Mouse (Mus musculus) Patski (cell line): ENCODE results near the gene Galnt18. TPM values are rescaled to one million over a fixed set of nuclear protein-coding genes. Genes with fewer than 3 reads are reported as not detected.
A peak's percentile ranks its signal among the peaks of the same experiment; 100 is the strongest.

Experiments
- ATAC-seq: fragments of 100-300 bp; one replicate; pipeline ENCODE4 v1.8.0; 2021
- CTCF ChIA-PET: fragments of 350-600 bp; sonication (Branson Sonifier 250); formaldehyde crosslinking; loops from one replicate; lab custom pipeline; 2022; ENCODE audit warnings: inconsistent platforms; lab: Charles Lee
- POLR2A ChIA-PET: fragments of 350-600 bp; sonication (Branson Sonifier 250); formaldehyde crosslinking; loops from one replicate; lab custom pipeline; 2022; ENCODE audit warnings: antibody characterized with exemption, inconsistent platforms; lab: Charles Lee
- DNase-seq: peaks from one replicate; pipeline ENCODE4 v3.0.0-alpha.2; 2011; ENCODE audit warnings: low read depth, low spot score
- H3K27me3 ChIP-seq: fragments of 371-371 bp; one replicate; pipeline ENCODE4 v1.5.1; 2021
- CTCF ChIP-seq: fragments of 100-300 bp; IDR thresholded peaks from one replicate; pipeline ENCODE4 v1.5.1; 2021
- in situ Hi-C: fragments of 300-500 bp; cut with MboI; formaldehyde crosslinking; loops from 3 replicates; pipeline ENCODE4 v1.11.1; 2018; ENCODE audit warnings: low pct_unique_long_range_greater_than_20kb, mixed read lengths
- polyA plus RNA-seq: library from polyadenylated mRNA; unstranded; gene quantifications from one replicate; pipeline ENCODE4 v1.2.3, GENCODE M21; 2021

The Galnt18 gene
- polyA plus RNA-seq, 1 experiment from 2014 or later: 6.1 TPM

DNA sequence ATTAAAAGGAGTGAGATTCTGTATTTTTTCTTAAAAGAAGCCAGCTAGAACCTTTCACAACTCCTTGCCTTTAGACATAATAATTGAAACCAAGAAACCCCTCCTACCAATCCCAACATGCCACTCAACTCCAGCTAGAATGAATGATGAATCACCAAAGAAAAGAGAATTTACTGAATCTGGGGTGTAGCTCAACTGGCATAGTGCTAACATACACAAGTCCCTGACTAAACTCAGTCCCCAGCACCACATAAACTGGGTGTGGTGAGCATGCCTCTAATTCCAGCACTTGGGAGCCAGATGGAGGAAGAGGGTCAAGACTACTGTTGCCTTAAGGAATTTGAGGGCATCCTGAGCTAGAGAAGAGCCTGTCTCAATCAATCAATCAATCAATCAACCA lies 83.6 kb downstream of the Galnt18 start:
- no peak for ATAC-seq
- TF ChIP-seq CTCF: no peak
- ChIA-PET POLR2A (interaction anchor here (0.6 to 0.8 kb wide), 2 partner anchors 32 to 1457 kb away, joined by 3 to 4 read pairs; no protein-coding TSS in a partner anchor), CTCF (no interaction called here)
- in situ Hi-C loops: no loop called here
- no peaks in the 10 kb centered on the region for H3K27me3 ChIP-seq
- DNase-seq: no peak

DNA sequence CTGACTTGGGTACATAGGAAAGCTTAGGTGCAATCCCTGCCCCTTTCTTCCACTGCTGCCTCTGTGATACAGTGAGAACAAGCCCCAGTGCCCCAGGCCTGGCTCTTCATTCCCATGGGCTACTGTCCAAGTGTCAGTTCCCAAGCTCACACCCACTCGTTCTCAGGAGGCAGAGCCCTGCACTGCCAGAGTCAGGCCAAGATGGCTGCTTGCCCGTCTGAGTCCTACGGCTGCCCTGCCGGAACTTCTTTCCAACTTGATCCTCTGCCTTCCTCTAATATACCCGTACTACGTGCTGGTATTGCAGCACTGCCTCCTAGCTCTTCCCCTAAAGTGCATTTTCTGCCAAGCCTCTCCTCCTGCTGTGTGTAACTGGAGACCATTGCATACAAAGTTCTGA lies 85.5 kb downstream of the Galnt18 start:
- ChIA-PET POLR2A (interaction anchor here (0.6 kb wide), 1 partner anchor 269 kb away, joined by 4 read pairs; no protein-coding TSS in a partner anchor), CTCF (no interaction called here)
- ATAC-seq (no peak), DNase-seq (no peak)
- in situ Hi-C loops: no loop called here
- TF ChIP-seq CTCF: no peak
- no peaks in the 10 kb centered on the region for H3K27me3 ChIP-seq

DNA sequence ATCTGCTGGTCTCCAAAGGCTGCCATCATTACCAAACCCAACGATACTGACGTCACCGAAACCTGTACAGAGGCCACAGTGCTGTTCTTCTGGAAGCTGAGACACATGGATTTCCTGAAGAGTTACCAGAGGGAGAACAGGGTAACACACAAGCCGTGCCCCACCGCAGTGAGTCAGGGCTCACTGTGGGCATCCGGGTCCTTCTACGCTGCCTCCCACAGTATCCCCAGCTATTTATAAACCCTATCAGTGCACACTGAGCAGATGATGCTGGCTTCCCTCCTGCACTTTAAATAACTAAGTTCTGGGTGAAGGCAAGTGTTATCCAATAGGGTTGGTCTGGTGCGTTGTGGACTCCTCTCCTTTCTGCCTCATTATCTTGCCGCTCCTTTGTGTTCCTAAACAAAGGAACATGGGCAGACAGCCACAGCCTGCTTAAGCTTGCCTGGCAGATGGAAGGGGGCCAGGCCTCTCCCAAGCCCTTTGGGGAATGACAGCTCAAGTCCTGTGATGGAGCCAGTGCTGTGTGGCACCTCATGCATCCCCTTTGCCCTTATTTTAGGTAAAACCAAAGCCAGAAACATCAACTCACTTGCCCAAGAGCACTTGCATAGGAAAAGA lies 87.0 kb downstream of the Galnt18 start:
- no peaks in the 10 kb centered on the region for H3K27me3 ChIP-seq
- in situ Hi-C loops: no loop called here
- no peak for TF ChIP-seq CTCF
- ChIA-PET POLR2A (no interaction called here), CTCF (interaction anchor here (1.1 to 1.5 kb wide), 2 partner anchors 23 to 34 kb away, joined by 4 read pairs; no protein-coding TSS in a partner anchor)
- DNase-seq (no peak), ATAC-seq (no peak)

DNA sequence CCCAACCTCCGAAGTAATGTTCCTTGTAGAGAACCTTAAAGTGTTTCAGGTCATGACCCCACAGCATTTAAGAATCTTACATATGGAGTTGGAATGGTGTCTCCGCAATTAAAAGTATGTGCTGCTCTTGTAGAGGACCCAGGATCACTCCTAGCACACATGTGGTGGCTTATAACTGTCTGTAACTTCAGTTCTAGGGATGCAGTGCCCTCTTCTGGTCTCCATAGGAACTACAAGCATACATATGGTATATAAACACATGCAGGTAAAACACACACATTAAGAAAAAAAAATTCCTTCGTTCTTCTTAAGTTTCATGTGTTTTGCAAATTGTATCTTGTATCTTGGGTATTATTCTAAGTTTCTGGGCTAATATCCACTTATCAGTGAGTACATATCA lies 99.7 kb downstream of the Galnt18 start:
- no peaks in the 10 kb centered on the region for H3K27me3 ChIP-seq
- POLR2A ChIA-PET: no interaction called here
- CTCF ChIA-PET: no interaction called here
- ATAC-seq: no peak
- in situ Hi-C loops: no loop called here
- TF ChIP-seq CTCF: no peak
- no peak for DNase-seq

DNA sequence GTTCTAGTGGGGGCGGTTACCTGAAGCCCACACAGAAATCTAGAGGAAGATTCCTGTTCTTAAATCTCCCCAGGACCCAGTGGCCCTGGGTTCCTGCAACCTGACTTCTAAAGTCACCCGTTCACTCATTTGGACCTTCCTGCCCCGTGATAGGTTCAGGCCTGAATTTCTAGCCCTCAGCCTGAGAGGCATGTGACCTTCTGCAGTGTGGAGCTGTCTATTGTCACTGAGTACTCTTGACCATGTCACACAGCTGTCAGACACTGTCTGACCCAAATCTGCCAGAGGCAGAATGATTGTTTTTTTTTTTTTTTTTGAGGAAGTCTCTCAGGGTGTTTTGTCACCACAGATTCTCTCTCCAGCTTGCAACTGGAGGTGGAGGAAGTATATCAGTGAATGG lies 103.3 kb downstream of the Galnt18 start:
- POLR2A ChIA-PET: interaction anchor here (0.6 kb wide), 1 partner anchor 1022 kb away, joined by 4 read pairs; no protein-coding TSS in a partner anchor
- DNase-seq (no peak), ATAC-seq (no peak)
- no peaks in the 10 kb centered on the region for H3K27me3 ChIP-seq
- CTCF ChIA-PET: no interaction called here
- TF ChIP-seq CTCF: no peak
- in situ Hi-C loops: no loop called here

DNA sequence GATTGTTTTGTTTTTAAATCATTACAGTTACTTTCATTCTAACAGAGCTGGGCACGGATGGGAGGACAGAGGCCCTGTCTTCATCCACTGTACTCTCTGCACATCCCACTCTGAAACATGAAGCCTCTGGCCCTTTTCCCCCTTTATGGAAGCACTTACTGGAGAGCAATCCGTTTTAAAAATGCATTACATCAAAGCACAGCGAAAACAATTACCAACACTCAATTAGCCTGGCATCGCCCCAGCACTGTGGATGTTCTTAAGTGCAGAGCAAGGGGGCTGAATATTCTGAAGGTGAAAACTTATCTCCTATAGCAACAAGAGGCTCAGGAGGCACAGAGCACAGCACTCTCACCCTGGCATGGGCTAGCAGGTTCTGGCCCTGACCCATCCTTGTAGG lies 107.3 kb downstream of the Galnt18 start:
- ChIA-PET CTCF (no interaction called here), POLR2A (no interaction called here)
- H3K27me3 ChIP-seq: no peaks in the 10 kb centered on the region
- in situ Hi-C loops: no loop called here
- DNase-seq (no peak), ATAC-seq (no peak)
- TF ChIP-seq CTCF: no peak

DNA sequence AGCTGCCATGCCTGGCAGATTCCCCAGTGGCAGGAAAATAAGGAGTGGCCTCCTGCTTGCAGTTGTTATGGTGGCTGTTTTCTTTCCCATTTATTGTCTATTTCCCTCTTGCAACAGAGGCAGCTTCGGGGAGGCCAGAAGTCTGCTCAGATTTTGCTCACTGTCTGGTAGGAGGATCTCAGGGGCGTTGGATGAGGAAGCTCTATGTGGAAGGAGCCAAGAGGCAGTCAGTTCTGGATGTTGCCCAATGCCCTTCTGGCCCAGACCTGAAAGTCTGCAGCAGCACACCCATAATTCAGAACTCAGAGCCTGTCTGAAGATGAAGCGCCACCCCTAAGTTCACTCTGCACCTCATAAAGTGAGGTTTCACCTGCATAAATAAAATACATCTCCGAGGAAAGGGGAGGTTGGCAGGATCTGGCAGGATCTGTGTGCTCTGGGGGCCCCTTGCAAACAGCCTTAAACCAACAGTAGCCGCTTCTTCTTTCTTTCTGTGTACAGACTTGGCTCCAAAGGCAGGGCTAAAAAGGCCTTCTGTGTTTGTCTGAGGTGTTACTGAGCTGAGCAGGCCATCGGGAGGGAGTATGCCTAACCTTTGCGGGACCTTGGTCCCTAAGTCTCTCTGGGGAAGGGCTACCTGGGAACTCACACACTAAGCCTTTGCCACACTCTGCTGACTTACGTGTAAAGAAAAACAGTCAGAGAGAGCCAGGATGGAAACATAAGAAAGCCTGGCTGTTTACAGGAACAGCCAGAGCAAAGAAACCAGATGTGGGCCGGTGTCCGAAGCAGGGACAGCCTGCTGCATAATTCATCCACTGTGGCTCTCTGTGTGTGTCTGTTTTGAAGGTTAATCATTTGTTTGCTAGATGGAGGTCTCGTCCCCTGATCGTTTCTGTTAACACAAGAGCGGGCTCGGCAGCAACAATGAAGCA lies 116.4 kb downstream of the Galnt18 start:
- ChIA-PET CTCF (no interaction called here), POLR2A (interaction anchor here (1.2 kb wide), 1 partner anchor 32 kb away, joined by 3 read pairs; no protein-coding TSS in a partner anchor)
- DNase-seq (no peak), ATAC-seq (no peak)
- in situ Hi-C loops: no loop called here
- H3K27me3 ChIP-seq: no peaks in the 10 kb centered on the region
- no peak for TF ChIP-seq CTCF

DNA sequence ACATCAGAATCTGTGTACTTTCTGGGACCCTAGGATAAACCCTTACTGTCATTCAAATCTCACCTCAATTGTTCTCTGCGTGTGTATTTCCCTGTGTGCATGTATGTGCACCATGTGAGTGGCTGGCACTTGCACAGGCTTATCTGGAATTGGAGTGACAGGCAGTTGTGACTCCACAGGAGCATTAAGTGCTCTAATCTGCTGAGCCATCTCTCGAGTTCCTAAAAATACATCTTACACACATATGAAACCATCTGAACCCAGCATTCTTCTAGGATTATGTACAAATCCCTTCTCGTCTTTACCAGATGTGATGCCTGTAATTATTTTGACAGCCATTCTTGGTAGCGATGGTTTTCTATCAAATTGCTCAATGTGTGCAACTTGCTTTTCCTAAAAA lies 121.2 kb downstream of the Galnt18 start:
- ATAC-seq (no peak), DNase-seq (peak; percentile 9)
- no peak for TF ChIP-seq CTCF
- H3K27me3 ChIP-seq: no peaks in the 10 kb centered on the region
- CTCF ChIA-PET: interaction anchor here (1.5 kb wide), 1 partner anchor 34 kb away, joined by 4 read pairs; no protein-coding TSS in a partner anchor
- POLR2A ChIA-PET: no interaction called here
- in situ Hi-C loops: no loop called here

DNA sequence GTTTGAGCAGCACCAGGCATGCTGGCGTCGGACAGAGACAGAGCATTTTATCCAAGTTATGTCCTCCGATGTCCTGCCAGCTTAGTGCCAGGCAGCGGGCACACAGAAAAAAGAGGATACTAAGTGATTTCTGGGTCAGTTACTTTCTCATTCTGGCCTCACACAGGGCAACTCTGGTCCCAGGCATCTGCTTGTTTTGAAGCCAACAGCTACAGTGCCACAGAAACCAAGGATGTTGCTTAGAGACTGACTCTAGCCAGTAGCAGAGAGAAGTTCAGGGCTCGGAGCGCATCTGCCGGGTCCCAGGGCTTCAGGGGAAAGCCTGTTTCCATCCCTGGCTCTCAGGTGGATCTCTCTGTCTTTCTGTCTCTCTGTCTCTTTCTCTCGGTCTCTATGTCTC lies 124.8 kb downstream of the Galnt18 start:
- DNase-seq (no peak), ATAC-seq (no peak)
- ChIA-PET CTCF (no interaction called here), POLR2A (no interaction called here)
- in situ Hi-C loops: no loop called here
- no peak for TF ChIP-seq CTCF
- no peaks in the 10 kb centered on the region for H3K27me3 ChIP-seq

DNA sequence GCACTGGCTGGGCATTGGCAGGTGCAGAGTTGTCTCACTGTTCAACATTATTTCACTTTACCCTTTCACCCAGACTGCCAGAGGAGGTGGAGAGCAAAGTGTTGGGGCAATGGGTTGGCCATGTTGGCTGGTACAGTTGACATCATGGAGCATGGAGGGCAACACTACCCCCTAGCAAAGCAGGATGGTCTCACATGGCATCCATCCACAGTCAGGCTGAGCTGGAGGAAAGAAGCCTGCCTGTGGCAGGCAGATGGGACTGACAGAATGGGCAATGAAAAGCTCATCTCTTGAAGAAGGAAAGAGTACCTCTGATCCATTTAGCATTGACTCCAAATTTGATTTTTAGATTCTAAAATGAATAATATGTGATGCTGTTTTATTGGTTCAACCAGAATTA lies 125.3 kb downstream of the Galnt18 start:
- H3K27me3 ChIP-seq: no peaks in the 10 kb centered on the region
- ATAC-seq (no peak), DNase-seq (no peak)
- ChIA-PET POLR2A (interaction anchor here (0.6 kb wide), 1 partner anchor 408 kb away, joined by 3 read pairs; no protein-coding TSS in a partner anchor), CTCF (no interaction called here)
- TF ChIP-seq CTCF: no peak
- in situ Hi-C loops: no loop called here

DNA sequence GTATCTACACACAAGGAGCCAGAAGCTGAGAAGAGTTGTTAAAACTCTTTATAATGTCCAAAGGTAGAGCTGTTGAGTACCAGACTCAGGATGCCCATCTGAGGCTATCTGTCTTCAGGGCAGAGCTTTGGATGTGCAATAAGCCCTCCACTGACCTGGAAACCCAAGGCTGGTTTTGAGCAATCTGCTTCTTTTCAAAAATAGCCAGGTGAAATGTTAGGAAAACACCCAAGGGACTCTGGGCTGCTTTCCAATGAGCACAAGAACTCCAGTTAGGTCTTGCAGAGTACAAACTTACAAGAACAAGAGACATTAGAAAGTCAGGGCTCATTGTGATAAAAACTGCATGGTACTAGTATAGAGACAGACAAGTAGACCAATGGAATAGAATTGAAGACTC lies 135.4 kb downstream of the Galnt18 start:
- in situ Hi-C loops: no loop called here
- ChIA-PET POLR2A (no interaction called here), CTCF (no interaction called here)
- no peak for TF ChIP-seq CTCF
- DNase-seq (no peak), ATAC-seq (no peak)
- H3K27me3 ChIP-seq: no peaks in the 10 kb centered on the region
